Mouse (Mus musculus) left cerebral cortex, postnatal 36 days (tissue): Measurements from ENCODE around the gene Capn10. TPM values are rescaled to one million over a fixed set of nuclear protein-coding genes. Genes with fewer than 3 reads are reported as not detected.

ENCODE experiments used
- DNase-seq, 2 experiments: peaks; one replicate each; pipeline ENCODE4 v3.0.0; 2021 to 2022; ENCODE audit warnings: low spot score in 2 of 2, mixed read lengths in 1 of 2
- intact Hi-C: fragments of 180-260 bp; cut with DNase I; formaldehyde crosslinking; loops from one replicate; pipeline ENCODE4 v1.15.1; 2025
- total RNA-seq, 2 experiments: library from RNA; stranded (reverse); gene quantifications; 2 replicates each; pipeline ENCODE4 v1.2.3; 2021

Capn10 gene
- total RNA-seq, 2 experiments from 2014 or later, result 38.3 to 40.0 TPM

- intact Hi-C loops, result no loop called here
- no peak for DNase-seq
Measured at GRCm38 (mm10) chr1:92914993-92915392, 19.2 kb upstream of the Capn10 start.

- no peak for DNase-seq
- intact Hi-C loops, result no loop called here
Measured at GRCm38 (mm10) chr1:92916725-92917124, 17.5 kb upstream of the Capn10 start.

GRCm38 (mm10) chr1:92919151-92919550 is 15.0 kb upstream of the Capn10 start:
- intact Hi-C loops, result no loop called here
- no peak for DNase-seq

GRCm38 (mm10) chr1:92919775-92920174 is 14.4 kb upstream of the Capn10 start:
- DNase-seq, result no peak
- intact Hi-C loops, result no loop called here

- no peak for DNase-seq
- intact Hi-C loops, result no loop called here
Measured at GRCm38 (mm10) chr1:92920474-92921200, 13.5 kb upstream of the Capn10 start.

- intact Hi-C loops, result no loop called here
- DNase-seq, result no peak
Measured at GRCm38 (mm10) chr1:92921496-92921895, 12.7 kb upstream of the Capn10 start.

- no peak for DNase-seq
- intact Hi-C loops, result no loop called here
Measured at GRCm38 (mm10) chr1:92930171-92930706, 3.9 kb upstream of the Capn10 start.

- intact Hi-C loops, result no loop called here
- DNase-seq, result no peak
Measured at GRCm38 (mm10) chr1:92933611-92934010, 565 bp upstream of the Capn10 start.

GRCm38 (mm10) chr1:92935054-92935962 is 1.1 kb downstream of the Capn10 start:
- DNase-seq, result no peak
- intact Hi-C loops, result no loop called here

GRCm38 (mm10) chr1:92935977-92936376 is 1.8 kb downstream of the Capn10 start:
- no peak for DNase-seq
- intact Hi-C loops, result no loop called here

GRCm38 (mm10) chr1:92936467-92936866 is 2.3 kb downstream of the Capn10 start:
- no peak for DNase-seq
- intact Hi-C loops, result no loop called here

GRCm38 (mm10) chr1:92937797-92938196 is 3.6 kb downstream of the Capn10 start:
- intact Hi-C loops, result no loop called here
- DNase-seq, result no peak

- no peak for DNase-seq
- intact Hi-C loops, result no loop called here
Measured at GRCm38 (mm10) chr1:92939746-92940145, 5.6 kb downstream of the Capn10 start.

GRCm38 (mm10) chr1:92943219-92943989 is 9.2 kb downstream of the Capn10 start:
- no peak for DNase-seq
- intact Hi-C loops, result no loop called here

- DNase-seq, result no peak
- intact Hi-C loops, result no loop called here
Measured at GRCm38 (mm10) chr1:92947966-92948365, 13.8 kb downstream of the Capn10 start.

- DNase-seq, result no peak
- intact Hi-C loops, result no loop called here
Measured at GRCm38 (mm10) chr1:92949426-92949825, 15.2 kb downstream of the Capn10 start.

GRCm38 (mm10) chr1:92950607-92951006 is 16.4 kb downstream of the Capn10 start, which contains the start of gene Gpr35:
Gene Gpr35, plus strand, starts transcription at chr1:92950865.
- no peak for DNase-seq
- intact Hi-C loops, result no loop called here

- DNase-seq, result no peak
- intact Hi-C loops, result no loop called here
Measured at GRCm38 (mm10) chr1:92953641-92954040, 19.5 kb downstream of the Capn10 start.

- intact Hi-C loops, result loop anchor here (2.0 kb wide), 1 partner anchor 54 kb away; no protein-coding TSS in a partner anchor
- DNase-seq, result peak; percentile 62 to 72
Measured at GRCm38 (mm10) chr1:92956571-92957335, 22.6 kb downstream of the Capn10 start.
